Mouse (Mus musculus) E14TG2a.4 (cell line): ENCODE measurements at regions not wholly inside any gene's neighbourhood (a gene's known extent, or its start where the extent isn't known, plus 50 kb on each side); places are given as distances from the start of the nearest gene placed in this dataset.

Source experiments
- CTCF ChIP-seq: conservative IDR thresholded peaks from 2 replicates; pipeline ENCODE4 v1.5.1; 2014; ENCODE audit warnings: low read length
- NANOG ChIP-seq: IDR thresholded peaks from 2 replicates; pipeline ENCODE4 v1.6.1; 2014; ENCODE audit warnings: borderline replicate concordance, low read length, mixed read lengths
- POU5F1 ChIP-seq: IDR thresholded peaks from 2 replicates; pipeline ENCODE4 v1.6.1; 2014; ENCODE audit warnings: low read length, borderline replicate concordance

DNA sequence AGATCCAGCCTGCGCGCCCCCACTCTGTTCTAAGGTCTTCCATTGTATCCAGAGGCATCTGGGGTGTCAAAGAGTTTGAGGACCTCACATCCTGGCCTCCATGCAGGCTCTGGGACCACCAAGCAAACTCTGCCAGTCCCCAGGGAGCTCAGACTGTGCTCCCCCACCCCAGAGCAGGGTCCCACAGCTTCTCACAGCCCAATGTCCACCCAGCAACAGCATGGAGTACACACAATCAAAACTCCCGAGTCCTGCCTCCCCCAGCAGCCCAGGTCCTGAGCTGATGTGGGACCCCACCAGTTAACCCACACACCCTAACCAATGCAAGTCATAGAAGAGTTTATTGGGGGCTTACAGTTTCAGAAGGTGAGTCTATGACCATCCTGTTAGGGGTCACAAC is 130.3 kb downstream of the Bod1 start:
- TF ChIP-seq CTCF (no peak), POU5F1 (no peak), NANOG (no peak)
